Mouse (Mus musculus) telencephalon, adult 2 months (tissue): ENCODE results near the gene Oscp1.

Experiments used
- DNase-seq: peaks from one replicate; pipeline ENCODE4 v3.0.0-alpha.2; 2011; ENCODE audit warnings: low read depth, low spot score

Gene Oscp1

DNA sequence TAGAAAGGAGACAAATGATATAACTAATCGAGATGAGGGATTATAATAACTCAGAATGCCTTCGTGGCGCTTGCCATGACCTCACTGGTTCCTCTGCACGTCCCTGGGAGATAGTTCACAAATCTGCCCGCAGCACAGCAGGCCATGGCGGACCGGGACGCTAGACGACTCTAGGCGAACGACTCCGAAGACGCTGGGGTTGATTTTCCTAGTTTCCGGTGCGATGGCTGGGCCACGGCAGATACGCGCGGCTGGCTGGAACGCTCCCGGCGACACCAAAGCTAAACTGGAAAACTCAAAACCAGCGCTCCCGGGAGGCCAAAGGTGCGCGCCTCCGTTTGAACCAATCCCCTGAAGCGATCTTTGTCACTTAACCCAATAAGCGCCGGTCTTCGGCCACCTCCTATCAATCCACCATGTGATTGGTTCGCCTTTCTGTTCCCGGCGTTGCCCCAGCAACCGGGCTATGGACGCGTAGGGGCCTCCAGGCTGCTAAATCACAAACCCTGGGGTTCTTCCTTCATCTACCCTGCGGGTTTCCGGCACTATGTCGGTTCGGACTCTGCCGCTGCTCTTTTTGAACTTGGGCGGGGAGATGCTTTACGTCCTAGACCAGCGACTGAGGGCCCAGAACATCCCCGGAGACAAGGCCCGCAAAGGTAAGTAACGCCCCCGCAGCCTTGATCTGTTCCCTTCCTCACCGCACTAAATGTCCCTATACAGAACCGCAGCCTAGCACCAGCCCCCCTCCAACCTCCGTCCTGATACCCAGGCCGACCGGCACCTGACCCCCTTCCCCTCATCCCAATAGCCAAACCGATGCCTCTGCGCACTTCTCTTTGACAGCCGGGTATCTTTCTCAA is at the start of gene Oscp1:
Gene Oscp1 (plus strand): TSS at position 432 of the 863 bp plus-strand sequence.
- DNase-seq: peak; percentile 93

DNA sequence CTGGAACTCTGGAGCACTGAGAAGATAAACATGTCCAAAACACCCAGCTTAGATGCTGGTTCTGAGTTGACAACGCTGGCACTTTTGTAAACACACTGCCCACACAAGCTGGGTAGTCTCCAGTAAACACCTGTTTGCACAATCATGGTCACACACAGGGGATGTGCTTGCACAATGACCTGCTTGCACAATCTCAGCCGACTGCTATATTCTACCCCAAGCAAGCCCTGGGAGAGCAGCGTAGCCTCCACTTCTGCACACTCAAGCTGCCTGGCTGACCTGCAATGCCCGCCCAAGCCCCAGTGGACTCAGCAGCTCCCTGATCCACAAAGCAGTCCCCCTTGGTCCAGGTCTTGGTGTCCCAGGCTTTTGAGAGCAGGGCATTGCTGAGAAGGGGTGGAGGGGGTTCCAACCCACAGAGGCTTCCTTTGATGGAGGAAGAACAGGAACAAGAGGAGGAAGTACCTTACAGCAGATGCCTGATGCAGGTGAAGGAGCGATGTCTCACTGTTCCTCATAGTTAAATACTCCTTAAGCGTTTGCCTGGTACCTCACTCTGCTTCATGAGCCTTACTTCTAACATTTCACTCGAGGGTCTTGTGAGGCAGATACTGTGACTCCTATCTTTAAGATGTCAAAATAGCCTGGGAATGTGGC is 40.6 kb upstream of the Oscp1 start:
- DNase-seq: no peak

GRCm38 (mm10) chr4:126018966-126019538 is 39.3 kb upstream of the Oscp1 start:
- DNase-seq: peak; percentile 10

DNA sequence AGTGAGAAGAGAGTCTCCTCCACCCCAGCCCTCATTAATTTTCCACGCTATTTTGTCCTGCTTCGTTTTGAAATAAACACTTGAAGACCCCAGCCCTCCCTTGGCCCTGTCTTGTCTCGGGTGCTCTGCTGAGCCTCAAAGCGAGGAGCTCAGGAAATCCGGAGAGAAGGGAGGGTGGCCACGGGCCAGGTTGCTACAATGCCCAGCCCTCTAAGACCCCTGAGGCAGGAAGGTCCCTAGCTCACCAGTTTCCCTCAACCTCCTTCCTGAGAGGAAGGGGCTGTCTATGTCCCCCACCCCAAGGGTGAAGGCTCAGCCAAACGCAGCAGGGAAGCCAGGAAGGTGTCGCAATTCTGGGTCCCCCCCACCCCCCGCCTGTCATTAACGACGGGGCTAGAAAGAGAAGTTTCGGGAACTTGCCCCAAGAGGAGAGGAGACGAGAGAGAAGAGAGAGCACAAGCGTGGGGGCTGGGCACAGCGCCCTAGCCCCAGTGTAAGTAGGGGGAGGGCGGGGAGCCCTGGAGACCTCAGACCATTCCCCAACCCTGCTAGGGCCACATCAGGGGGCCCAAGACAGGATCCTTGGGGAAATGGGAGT is 34.0 kb upstream of the Oscp1 start, which contains the start of gene Csf3r:
Gene Csf3r (plus strand): TSS at position 248 of the 598 bp plus-strand sequence.
- peak; percentile 12 for DNase-seq

- no peak for DNase-seq
These were observed 32.6 kb upstream of the Oscp1 start for GRCm38 (mm10) chr4:126025801-126026200.

DNA sequence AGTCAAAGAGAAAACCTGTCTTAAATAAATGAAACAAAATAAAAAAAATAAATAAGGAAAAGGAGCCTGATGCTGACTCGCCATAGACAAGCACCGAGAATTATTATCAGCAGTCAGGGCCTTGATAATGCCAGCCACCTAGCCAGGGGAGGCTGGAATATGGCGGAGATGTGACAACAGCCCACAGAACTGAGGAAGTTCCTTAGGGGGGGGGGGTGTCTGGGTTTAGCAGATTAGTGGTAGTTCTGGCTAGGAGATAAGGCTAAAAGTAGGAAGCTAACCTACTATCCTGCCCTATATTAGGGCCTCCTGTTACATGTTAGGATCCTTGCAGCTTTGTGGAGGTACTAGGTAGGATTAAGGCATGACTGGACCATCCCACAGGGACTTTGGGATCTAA is 30.4 kb upstream of the Oscp1 start:
- DNase-seq: no peak

GRCm38 (mm10) chr4:126029042-126029441 is 29.3 kb upstream of the Oscp1 start:
- DNase-seq: no peak

DNA sequence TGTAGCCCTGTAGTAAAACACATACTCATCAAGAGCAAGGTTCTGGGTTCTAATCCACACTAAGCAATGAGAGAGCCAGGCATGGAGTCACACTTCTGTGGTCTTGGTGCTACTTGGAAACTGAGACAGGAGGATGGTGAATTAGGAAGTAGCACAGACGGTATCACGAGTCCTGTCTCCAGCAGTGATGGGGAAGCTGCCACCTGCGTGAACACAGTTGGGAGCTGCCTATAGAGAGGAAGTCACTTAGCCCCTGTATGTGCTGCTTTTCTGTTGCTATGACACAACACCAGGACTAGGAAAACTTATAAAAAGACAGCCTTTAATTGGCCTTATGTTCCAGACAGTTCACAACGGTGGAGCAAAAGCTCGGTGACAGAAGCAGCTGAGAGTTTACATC is 27.7 kb upstream of the Oscp1 start:
- DNase-seq: no peak

DNA sequence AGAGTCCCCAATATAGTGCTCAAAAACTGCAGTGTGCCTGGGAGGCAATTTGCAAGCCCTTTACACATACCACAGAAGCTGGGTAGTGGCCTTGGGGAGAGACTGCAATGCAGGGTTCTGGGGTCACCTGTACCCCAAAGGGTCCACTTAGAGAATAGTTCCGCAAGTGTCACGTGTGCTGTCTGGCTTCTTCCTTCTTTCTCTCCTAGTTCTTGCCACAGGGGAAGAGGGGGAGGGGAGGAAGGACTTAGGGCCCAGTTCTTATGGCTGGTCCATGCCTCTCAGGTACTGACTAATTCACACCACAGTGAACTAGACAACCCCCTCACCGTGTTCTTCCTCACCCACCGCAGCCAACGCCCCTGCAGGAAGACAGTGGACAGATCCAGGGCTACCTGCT is 23.0 kb upstream of the Oscp1 start:
- DNase-seq: no peak

- DNase-seq: peak; percentile 81
These were observed 11.3 kb upstream of the Oscp1 start, which contains the start of gene Mrps15 for GRCm38 (mm10) chr4:126046851-126047585. Mrps15 (plus strand) TSS chr4:126046925.

- DNase-seq: peak; percentile 54
These were observed 6.7 kb upstream of the Oscp1 start for GRCm38 (mm10) chr4:126051617-126052016.

DNA sequence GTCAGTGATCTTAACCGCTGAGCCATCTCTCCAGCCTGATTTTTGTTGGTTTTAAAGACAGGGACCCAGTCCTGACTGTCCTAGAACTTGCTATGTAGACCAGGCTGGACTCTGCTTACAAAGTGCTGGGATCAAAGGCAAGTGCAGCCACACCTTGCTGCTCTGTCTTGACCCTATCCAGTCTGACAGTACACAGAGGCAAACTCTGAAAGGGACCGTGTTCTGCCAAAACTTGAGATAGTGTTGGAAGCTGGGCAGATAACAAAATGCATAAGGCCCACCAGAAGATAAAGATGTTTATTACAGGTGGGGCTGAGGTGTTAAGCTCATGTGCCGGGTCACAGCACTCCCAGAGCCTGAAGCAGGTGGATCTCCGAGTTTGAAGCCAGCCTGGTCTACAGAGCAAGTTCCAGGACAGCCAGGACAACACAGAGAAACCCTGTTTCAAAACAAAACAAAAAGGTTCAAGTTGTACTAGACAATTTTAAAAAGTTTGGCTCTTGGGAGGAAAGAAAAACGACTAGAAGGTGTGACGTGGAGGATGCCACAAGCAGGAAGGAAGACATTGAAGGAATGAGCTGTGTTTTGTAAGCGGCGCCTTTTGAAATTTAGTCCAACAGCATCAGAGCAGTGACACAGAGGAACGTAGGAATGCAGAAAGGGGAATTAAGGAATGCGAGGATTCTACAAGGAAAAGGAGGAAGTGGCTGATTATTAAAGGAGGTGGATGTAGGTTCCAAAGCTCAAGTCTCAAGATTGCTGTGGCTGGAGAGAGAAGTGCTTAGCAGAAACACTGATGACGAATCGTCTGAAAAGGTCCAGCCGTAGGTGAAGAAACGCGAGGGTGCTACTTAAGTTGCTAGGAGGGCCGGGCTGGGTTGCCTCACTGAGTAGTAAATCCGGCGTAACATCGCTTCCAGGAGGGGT is 895 bp upstream of the Oscp1 start:
- no peak for DNase-seq

DNA sequence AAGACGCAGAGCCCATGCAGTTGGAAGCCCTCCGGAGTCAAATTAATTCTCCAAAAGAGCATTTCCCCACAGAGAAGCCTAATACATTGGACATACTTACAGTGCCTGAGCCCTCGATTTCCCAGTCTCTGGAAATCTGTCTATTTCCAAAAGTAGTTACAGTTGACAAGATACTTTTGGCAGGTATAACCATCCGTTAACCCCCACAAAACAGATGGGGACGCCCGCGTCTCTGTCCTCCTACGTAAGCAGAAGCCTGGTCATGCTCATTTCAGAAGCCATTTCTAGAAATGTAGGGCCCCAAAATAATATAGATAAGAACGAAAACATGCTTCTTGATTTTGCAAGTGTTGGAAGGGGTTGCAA is 615 bp downstream of the Oscp1 start:
- peak; percentile 89 for DNase-seq

GRCm38 (mm10) chr4:126062856-126063255 is 4.5 kb downstream of the Oscp1 start:
- no peak for DNase-seq

DNA sequence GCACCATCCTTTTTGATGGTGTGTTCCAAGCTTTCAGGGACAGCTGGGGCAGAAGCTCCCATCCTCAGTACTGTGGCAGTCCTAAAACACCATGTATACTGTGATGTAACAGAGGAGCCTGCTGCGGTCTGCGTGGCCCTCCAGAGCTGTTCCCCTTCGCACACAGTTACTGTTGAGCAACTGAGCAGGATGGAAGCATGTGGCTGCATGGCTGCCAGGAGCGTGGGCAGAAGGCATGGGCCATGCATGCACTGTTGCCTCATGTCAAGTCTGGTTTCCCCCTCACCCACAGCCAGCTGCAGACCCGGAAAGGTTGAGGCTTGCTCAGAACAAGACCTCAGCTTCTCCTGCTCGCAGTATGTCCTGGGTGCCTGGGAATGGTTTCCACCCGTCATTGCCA is 6.9 kb downstream of the Oscp1 start:
- DNase-seq: peak; percentile 53

GRCm38 (mm10) chr4:126067401-126068077 is 9.2 kb downstream of the Oscp1 start:
- no peak for DNase-seq

DNA sequence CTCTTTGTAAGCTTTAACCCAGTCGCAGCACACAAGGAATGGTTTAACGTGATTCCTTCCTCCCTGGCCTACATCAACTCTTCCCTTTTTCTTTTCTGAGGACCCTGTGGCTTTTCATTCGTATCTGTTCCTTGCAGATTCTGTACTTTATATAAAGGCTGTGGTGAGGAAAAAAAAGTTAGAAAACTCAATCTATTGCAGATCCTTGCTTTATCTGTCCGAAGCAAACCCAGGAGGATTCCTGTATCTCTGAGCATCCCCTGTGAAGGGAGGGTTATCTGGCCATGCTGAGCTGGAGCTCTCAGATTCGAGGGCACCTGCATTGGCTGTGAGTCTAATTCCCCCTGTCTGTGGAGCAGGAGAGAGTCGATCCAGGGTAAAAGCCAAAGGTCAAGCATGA is 10.5 kb downstream of the Oscp1 start:
- no peak for DNase-seq

- DNase-seq: no peak
These were observed 19.5 kb downstream of the Oscp1 start for GRCm38 (mm10) chr4:126077833-126078232.

DNA sequence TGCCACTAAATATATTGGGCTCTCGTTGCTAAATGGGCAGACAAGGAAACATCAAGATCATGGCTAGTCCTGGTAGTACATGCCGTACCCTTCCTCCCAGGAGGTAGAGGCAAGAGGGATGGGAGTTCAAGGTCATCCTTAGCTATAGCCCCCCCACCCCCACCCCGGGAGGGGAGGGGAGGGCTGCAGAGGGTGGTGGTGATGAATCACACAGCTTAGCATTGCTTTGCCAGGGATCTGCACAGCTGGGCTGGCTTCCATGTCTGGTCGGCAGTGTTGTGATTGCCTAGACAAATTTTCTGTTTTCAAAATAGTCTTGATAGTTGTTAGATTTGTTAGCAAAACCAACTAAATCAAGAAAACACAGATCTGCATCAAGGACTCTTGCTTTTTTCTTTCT is 20.9 kb downstream of the Oscp1 start:
- DNase-seq: no peak

DNA sequence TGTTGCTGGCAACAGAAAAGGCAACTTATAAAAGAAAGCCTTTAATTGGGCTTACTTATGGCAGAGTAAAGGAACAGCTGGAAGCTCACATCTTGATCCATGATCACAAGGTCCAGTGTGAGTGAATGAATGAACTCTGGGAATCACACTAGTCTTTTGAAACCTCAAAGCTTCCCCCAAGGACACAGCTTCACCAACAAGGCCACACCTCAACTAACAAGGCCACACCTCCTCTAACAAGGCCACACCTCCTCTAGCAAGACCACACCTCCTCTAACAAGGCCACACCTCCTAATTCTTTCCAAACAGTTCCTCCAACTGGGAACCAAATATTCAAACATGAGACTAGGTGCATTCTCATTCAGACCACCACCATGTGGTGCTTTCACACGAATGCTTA is 23.2 kb downstream of the Oscp1 start:
- DNase-seq: no peak
